Mouse (Mus musculus): ENCODE measurements at regions not wholly inside any gene's neighbourhood (a gene's known extent, or its start where the extent isn't known, plus 50 kb on each side); places are given as distances from the start of the nearest gene placed in this dataset.
"Not testable (repeated sequence)": the region's sequence is repeated elsewhere in the genome, so short reads cannot be mapped to it uniquely, and the experiment has no call there.

DNA sequence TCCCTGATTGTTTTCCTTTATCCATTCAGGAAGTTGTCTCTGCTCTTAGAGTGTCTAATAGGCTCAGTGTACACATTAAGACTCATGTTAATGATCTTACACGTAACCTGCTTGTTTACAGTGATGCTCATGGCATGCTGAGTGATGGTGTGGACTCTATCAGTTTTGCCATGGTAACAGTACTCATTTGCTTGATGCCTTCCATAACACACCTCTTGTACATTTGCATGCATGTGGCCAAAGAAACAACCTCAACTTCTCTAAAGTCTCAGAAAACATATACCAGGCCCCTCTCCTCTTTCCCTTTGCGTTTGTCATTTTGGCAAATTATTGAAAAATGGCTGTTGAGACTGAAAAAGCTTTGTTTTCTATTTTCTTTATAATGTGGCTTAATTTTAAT is 155.0 kb downstream of the Ube2e3 start:
- DNase-seq: no peak

DNA sequence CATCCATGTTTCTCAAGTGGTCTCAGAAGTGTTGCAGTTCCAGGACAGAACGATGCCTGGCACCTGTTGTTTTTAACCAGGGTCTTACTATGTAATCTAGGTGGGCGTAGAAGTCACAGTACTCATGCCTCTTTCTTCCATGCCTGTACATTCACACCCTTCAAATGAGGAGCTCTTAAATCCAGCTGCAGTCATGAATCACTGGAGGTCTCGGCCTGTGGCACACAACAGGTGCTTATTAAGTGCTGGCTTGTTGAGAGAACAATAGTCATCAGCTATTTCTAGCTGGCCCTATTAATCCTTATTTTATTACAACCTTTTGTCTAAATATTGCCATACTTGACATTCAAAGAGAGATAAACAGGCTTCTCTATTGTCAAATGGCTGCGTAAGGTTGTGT is 157.8 kb downstream of the Ube2e3 start:
- no peak for DNase-seq

DNA sequence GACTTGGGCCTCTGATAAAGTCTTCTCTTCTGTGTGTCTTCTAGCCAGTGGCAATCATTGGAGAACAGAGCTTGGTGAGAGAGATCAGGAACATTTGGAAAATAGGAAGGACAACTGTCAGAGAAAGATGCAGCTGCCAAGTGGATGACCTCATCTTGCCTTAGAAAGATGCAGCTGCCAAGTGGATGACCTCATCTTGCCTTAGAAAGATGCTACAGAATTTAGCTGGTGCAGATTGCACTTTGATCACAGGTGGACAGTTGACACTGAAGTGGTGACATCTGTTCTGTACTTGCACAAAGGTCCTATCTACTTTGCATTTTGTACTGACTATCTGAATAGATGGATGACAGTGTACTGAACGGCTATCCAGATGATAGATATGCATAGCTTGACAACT is 163.1 kb downstream of the Ube2e3 start:
- no peak for DNase-seq

DNA sequence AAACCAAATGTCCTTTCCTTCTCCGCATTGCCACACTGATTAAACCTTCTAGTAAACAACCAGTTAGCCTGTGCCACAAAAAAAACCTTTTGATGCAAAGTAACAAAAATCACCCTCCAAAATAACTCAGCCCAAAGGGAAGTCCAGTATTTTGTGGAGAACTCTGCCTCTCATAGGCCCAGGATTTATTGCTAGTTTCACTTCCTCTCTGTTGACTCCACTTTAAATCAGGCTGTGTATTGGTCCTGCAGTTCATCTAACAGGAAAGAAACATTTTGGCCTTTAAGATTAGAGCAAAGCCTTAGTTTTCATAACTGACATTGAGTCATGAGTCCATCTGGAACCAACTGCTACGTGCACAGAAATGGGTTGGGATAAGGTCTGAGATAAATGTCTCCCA is 168.4 kb downstream of the Ube2e3 start:
- no peak for DNase-seq

DNA sequence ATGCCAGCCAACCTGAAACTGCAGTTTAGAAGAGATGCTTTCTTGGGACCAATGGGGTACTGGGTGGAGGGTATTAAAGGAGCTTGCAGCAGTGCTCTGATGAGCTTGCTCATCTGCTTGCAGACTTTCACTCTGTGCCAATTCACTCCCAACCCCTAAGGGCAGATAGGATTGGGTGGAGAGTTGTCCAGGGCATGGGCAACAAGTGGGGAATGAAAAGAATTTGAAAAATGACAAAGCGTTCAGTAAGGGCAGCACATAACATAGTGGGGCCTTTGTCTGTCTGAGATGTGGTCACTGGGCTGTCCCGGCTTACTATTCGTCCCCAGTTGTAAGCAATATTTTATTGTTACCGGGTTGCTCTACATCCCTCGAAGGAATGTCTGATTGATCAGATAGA is 170.7 kb downstream of the Ube2e3 start:
- no peak for DNase-seq

DNA sequence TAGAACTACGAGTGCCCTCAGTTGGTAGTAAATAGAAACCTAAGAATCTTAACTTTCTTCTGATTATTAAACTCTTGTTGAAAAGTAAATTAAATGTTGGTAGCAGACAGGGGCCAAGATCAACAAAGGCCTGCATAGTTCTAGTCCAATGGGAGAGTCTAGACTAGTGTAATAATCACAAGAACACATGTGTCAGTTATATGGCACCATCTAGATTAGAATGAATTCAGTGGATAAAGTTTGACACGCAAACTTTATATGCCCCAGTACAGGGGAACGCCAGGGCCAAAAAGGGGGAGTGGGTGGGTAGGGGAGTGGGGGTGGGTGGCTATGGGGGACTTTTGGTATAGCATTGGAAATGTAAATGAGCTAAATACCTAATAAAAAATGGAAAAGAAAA is 176.9 kb downstream of the Ube2e3 start:
- DNase-seq: not testable (repeated sequence)

DNA sequence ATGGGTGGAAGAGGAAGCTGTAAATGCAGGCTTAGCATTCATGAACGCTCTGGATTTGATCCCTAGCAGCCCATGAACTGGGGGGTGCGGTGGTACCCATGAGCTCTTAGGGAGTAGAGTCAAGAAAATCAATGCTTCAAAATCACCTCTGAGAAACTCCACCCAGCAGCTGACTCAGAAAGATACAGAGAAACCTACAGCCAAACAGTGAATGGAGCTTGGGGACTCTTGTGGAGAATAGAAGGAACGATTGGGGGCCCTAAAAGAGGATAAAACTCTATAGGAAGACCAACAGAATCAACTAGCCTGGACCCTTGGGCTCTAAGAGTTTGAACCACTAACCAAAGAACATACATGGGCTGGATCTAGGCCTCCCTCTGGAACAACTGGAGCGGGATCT is 177.6 kb downstream of the Ube2e3 start:
- no peak for DNase-seq

DNA sequence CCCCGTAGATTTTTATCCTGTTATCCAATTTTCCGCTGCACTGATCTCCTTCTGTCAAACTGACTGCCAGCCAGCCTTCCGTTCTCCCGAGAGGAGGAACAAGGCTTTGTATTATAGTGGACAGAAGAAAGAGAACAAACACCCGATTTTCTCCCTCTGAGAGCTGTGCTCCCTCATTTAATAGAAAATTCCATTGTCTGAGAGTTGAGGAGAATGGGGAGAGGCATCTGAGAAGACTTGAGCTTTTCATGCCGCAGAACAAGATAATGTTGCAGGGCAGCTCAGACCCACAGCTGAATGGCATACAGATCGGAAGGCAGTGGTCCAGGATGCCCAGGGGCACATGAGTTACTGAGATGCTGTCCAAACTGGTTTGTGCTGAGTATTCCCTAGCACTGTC is 180.1 kb downstream of the Ube2e3 start:
- peak; percentile 50 to 64 for DNase-seq

DNA sequence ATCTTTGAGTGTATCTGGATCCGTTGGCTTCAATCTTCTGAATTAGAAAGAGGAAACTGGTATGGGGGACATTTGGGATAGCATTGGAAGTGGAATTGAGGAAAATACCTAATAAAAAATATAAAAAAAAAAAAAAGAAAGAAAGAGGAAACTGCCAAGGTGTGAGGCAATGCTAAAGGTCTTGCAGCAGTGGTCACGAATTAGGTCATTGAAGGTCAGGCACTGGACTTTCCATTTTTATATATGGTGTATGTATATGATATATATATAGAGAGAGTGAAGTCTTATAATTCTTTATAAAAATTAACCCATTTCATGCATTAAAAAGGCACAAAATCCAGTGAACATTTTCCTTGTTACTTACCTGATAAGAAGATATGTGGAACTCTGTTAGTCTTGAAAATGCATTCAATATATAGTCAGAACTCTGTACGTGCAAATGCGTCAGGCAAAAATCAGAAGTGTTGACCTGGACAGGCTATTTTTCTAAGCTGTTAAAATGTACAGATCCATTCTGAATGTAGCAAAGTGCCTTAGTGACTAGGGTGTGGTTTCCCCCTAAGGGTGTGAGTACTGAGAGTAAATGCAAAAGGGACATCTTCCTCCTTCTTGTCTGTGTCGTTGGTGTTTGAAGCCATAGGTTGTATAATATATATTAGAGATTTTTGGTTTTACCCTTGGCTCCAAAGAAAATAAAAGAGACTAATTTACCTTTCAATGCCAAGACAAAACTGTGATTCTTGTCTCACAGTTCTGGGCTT is 181.0 kb downstream of the Ube2e3 start:
- DNase-seq: no peak

DNA sequence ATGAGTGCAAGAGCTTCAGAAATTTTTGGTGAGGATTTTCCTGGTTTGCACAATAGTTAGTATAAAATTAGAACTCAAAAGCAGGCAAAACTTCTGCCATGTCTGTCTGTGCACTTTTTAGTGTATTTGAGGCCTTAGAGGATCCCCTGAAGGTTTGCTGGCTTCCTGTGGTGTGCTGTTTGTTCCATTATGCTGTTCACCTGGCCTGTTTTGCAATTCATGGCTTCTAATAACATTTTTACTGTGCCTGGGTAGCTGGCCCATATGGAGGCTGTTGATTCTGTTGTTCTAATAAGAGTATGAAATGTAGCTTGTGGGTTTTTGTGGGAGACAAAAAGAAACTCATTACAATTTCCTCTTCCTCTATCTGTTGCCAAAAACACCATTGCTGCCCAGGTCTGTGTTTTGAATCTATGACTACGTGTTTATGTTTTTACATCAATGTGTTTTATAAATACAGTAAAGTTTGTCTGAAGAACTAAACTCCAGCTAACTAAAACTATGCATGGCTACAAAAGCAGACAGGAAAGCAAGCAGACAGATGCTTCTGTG is 182.6 kb downstream of the Ube2e3 start:
- DNase-seq: no peak

DNA sequence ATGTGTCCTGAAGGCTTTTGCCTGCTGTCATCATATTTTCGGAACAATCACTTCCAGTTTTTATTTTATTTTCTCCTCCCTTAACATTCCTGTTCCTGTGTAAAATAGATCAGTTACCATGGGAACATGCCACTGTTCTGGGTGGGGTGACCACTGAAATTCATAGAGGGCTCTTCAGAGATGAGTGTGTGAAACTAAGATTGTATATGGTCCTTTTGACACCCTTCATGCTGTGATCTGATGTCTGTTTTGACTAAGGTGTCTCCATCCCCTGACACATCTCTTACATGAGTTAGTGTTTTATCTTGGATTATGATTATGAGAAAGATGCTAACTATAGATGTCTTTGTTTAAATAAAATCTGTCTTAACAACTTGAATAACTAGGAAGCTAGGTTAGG is 184.3 kb downstream of the Ube2e3 start:
- DNase-seq: no peak

DNA sequence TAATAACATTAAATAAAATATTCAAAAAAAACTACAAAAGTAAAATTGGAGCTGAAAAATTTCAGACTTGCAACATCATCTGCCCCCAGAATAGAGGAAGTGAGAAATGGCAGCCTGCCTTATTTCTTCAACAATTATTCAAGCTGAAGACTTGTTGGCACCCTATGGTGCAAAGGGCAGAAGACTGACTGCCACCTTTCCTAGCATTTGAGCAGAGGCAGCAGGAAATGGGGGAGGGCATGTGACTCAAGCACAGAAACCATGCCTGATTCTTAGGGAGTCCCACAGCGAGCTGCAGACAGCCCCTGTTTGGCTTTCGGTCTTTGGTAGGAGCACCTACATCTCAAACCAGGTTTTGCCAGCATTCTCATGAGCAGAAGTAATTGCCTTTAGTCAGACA is 188.2 kb downstream of the Ube2e3 start:
- DNase-seq: no peak

DNA sequence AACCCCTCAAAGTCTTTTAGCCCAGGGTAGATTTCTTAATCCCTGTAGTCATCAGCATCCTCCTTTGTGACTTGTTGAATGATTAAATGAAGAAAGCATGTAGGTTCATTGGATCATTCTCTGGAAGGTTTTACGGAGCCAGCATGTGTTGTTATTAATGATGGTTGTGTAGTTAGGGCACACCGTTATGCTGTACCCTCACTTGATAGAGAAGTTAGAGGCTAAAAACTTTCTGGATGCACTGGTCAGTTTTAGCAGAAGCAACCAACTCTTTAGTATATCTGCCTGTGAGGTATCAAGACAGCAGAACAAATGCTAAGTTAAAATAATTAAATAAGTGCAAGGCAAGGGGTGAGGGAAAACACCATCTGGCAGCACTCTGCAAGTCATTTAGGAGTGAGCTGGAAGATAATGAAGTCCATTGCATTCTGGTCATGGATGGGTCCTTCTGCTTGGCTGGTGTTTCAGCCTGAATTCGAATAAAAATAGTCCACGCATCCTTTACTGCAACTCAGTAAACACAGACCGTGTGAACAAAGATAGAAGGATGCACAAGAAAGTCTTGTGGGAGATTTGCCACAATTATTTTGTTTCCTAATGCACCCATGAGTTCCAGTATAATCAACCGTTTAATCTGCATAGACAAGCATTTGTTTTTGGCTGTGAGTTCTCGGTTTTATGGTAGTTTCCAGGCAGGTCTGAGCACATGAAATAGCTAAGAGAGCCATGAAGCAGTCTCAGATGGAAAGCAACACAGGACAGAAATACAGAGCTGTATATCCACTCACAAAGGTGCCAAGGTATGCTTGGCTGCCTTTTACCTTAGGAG is 191.4 kb downstream of the Ube2e3 start:
- DNase-seq: no peak

DNA sequence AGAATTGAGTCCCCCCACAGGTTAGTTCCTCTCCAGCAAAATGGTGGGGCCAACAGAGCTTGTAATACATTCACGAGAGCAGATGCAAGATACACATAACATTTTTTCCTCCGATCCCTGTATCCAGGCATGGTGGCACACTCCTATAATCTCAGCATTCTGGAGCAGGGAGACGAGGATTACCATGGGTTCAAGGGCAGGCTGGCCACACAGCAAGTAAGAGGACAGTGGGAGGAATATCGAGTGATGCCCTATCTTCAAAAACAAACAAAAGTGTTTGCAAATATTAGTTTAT is 192.0 kb downstream of the Ube2e3 start:
- DNase-seq: no peak

DNA sequence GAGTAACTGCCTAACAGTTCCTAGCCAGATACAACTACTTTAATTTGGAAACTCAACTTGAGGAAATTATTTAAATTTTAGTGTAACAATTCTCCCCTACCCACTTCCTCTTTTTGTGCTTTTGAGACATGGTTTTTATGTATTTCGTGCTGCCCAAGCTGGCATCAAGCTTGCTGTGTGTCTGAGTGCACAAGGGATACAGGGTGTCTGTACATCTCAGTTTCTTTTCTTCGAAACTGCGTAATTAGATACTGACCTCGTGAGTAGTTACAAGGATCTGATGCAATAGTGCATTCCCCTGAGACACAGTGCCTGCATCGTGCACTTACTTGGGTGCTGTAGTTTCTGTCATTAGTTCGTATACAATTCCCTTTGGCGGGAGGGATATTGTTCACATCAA is 192.4 kb downstream of the Ube2e3 start:
- DNase-seq: no peak

DNA sequence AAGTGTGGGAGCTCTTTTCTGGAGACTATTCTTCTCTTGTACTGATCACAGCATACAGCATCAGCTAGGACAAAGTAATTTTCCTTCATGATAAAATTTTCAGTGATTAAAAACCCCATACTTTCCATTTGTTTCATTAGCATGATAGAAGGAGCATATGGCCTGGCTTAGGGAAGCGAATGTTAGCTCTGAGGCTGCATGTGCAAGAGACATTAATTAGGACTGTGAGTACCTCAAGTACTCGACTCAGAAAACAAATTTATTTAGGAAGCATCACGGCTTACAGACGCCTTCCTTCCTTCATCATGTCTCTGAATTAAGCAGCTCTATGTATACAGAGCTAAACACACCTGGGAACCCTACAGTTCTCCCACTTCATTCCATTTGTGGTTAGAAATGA is 193.6 kb upstream of the Itga4 start:
- DNase-seq: no peak

DNA sequence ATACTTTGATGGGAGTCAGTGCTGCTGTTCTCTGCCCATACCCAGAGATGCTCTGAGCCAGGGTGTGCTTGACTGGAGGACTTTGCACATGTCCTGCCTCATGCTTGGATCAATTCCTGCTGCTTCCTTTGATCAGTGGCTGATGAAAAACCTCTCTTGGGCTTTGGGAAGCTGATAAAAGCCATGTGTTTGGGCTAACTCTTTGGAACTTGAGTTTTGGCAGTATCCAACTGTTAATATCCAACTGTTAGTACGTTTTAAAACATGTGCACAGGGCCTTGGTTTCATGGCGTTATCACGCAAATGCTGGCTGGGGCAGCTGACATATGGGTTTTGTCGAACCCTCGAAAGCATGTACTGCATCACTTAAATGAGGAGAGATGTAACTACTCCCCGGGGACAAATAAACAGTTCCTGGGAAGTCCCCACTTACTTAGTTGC is 193.0 kb upstream of the Itga4 start:
- no peak for DNase-seq

DNA sequence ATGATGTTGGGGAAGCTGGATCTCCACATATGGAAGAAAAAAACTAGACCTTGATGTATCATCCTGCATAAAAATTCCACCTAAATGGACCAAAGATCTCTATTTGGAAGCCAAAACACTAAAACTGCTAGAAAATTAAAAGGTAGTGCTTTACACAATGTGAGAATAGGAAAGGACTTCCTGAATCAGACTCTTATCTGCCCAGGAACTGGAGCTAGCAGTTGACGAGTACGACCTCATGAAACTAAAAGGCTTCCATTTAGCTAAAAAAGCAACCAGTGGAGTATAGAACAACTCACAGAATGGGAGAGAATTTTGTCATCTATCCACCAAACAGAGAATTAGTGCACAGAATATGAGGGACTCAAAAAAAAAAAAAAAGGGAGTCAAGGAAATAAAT is 191.6 kb upstream of the Itga4 start:
- DNase-seq: no peak

DNA sequence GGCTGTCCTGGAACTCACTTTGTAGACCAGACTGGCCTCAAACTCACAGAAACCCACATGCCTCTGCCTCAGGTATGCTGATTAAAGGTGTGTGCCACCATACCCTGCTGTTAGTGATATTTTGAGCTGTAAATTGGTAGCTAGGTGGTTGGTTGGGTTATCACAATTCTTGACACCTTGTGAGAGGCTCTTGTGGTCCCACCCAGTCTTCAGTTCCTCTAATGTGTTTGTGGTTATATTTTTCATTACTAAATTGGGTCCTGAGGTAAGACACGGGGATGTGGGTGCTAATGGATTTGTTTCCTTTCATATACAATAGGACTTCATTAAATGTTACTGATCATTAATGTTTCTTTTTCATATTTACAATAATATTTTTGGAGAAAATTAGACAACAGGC is 189.9 kb upstream of the Itga4 start:
- DNase-seq: no peak

DNA sequence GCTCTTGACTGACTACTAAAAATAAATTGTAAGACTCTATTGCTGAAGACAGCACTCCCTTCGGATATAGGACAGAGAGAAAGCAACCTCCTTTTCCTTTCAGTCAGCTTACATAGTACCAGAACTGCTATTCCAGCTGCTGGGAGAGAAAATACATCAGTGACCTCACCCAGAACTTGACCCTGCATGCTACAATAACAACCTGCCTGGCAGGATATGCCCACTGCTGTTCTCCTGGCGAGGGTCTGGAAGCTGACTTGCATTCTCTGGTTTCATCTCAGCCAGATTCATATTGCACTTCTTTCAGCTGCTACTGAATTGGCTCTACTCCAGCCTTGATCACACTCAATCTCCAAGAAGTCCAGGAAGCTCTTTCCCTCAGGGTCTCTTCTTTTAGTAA is 179.1 kb upstream of the Itga4 start:
- DNase-seq: no peak

DNA sequence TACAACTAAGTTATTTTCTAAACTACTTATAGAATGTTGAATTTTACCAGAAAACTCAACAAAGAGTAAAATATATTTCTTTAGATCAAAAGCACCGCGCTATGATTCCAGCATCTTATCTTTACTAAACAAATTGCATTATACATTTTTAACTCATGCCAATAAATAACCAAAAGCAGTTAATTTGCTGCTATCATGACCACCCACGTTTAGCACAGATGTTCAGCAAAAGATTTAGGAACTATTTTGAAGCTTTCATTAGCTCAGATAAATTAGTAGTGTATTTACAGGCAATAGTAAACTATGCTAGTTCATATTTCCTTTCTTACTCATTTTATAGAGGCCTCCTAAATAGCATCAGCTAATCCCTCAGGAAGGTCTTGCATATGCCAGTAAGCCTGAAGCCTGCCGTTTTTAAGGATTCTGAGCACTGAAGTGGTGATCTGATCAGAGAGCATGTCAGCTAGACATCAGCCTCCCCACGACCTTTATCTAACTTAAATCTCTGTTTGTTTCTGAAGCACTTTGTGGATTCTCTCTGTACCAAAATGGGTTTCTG is 176.3 kb upstream of the Itga4 start:
- no peak for DNase-seq

DNA sequence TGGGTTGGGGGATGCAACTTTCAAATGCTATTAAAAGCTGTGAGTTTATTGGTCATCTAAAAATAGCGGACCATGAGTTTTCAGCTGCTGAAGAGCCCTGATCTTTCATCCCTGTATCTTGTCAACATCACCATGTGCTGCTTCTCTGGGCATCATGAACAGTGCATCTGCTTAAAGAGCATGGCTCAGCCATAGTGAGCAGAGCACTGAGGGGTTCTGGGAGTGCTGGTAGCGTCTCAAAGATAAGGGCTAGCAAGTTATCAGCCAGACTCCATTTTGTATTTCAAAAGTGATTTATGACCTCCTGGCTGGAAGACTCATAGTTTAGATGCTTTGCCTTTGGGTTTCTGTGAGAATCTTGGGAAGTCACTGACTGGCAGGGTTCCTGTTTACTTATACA is 173.5 kb upstream of the Itga4 start:
- no peak for DNase-seq

DNA sequence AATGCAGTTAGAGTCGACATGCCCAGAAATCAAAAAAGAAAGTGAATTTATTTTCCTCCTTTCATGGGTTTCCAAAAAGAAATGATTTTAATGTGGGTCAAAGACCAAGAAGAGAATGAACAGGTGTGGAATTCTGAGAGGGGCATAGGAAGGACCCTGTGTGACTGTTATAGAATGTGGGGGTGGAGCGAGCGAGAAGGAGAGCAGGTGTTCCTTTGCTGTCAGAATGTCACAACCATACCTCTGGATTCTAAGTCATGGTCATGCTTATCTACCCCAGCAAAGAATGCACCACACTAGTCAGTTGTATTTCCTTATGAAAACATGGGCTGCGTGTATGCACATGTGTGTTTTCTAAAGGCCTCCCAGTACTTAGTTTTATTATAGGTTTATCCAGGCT is 168.9 kb upstream of the Itga4 start:
- DNase-seq: no peak
